Mouse (Mus musculus) right cerebral cortex, postnatal 4 days (tissue): Measurements from ENCODE around the gene Dgkg.

Source experiments
- DNase-seq: peaks from one replicate; pipeline ENCODE4 v3.0.0-alpha.2; 2022

The Dgkg gene

GRCm38 (mm10) chr16:22430211-22430951 lies 226.6 kb downstream of the Dgkg start:
- peak; percentile 82 for DNase-seq

GRCm38 (mm10) chr16:22429377-22429776 lies 227.6 kb downstream of the Dgkg start:
- DNase-seq = no peak

DNA sequence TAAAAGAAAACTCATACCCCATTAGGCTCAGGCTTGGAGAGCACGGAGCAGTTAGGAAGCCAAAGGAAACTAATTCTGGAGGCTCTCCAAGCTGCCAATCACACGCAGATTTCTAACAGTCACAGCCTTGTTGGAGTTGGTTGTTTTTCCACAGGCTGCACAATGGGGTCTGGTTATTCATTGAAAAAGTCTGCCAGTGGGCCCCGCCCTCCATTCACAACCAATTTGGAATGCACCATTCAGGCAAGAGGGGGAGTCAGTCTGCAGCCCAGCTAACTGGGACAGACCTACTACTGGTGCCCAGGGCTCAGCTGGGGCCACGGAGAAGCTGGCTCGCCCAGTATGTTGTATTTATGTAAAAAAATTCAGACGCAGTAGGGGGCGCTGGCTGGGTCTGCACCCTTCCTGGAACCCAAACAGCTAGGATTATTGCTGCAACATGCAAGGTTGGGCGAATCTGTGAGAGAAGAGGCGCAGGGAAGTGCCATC lies 228.1 kb downstream of the Dgkg start:
- peak; percentile 73 for DNase-seq

- no peak for DNase-seq
Observed at GRCm38 (mm10) chr16:22426866-22427265, 230.2 kb downstream of the Dgkg start.

GRCm38 (mm10) chr16:22422256-22422655 lies 234.8 kb downstream of the Dgkg start:
- no peak for DNase-seq
